Mouse (Mus musculus): ENCODE data around the gene Ttc7b. TPM values are rescaled to one million over a fixed set of nuclear protein-coding genes. Genes with fewer than 3 reads are reported as not detected.

The Ttc7b gene
- polyA plus RNA-seq, 1 experiment from 2014 or later = 6.6 TPM

- ATAC-seq = peak; percentile 46
- H3K4me1 ChIP-seq (ENCODE audit: insufficient read depth, low read depth, low read length) = peaks cover 8% of the 10 kb centered on the region; the same call in 1 of the 2 replicates
- H3K27ac ChIP-seq (ENCODE audit: low read length) = peak overlapping the region; percentile 34; the same call in 1 of the 2 replicates
- no peak overlapping the region for H3K4me2 ChIP-seq (replicated peaks; ENCODE audit: low read depth, low read length)
- no peaks in the 10 kb centered on the region for H3K9me3 ChIP-seq (ENCODE audit: low read length)
- no peak for TF ChIP-seq EP300 (IDR thresholded peaks at IDR 0.05)
- TF ChIP-seq CTCF (IDR thresholded peaks at IDR 0.05) = no peak
- no peak overlapping the region for H3K4me3 ChIP-seq (ENCODE audit: low read depth, low read length)
- H3K36me3 ChIP-seq (ENCODE audit: insufficient read depth, low read length) = peaks cover 4% of the 10 kb centered on the region; the same call in 1 of the 2 replicates
- peak; percentile 60 for DNase-seq (ENCODE audit: low spot score)
- H3K27me3 ChIP-seq (replicated peaks; ENCODE audit: insufficient read depth, low read length) = no peaks in the 10 kb centered on the region
- H3K9ac ChIP-seq (replicated peaks; ENCODE audit: low read depth) = no peak overlapping the region
- 61% methylated on average over 5 of the region's 5 CpGs for WGBS
These were observed 121.4 kb downstream of the Ttc7b start for GRCm38 (mm10) chr12:100399126-100399727.

- no peak overlapping the region for H3K4me2 ChIP-seq (replicated peaks; ENCODE audit: low read depth, low read length)
- no peaks in the 10 kb centered on the region for H3K9me3 ChIP-seq (ENCODE audit: low read length)
- H3K27me3 ChIP-seq (replicated peaks; ENCODE audit: insufficient read depth, low read length) = no peaks in the 10 kb centered on the region
- H3K4me3 ChIP-seq (ENCODE audit: low read depth, low read length) = no peak overlapping the region
- no peak overlapping the region for H3K9ac ChIP-seq (replicated peaks; ENCODE audit: low read depth)
- peak; percentile 26; the same call in 1 of the 2 replicates for ATAC-seq
- TF ChIP-seq CTCF (IDR thresholded peaks at IDR 0.05) (no peak), EP300 (IDR thresholded peaks at IDR 0.05) (no peak)
- no peak for DNase-seq (ENCODE audit: low spot score)
- H3K36me3 ChIP-seq (ENCODE audit: insufficient read depth, low read length) = peaks cover 6% of the 10 kb centered on the region; the same call in 1 of the 2 replicates
- peak overlapping the region; percentile 34; the same call in 1 of the 2 replicates for H3K27ac ChIP-seq (ENCODE audit: low read length)
- peaks cover 8% of the 10 kb centered on the region; the same call in 1 of the 2 replicates for H3K4me1 ChIP-seq (ENCODE audit: insufficient read depth, low read depth, low read length)
- 52% methylated on average over 8 of the region's 8 CpGs for WGBS
These were observed 122.2 kb downstream of the Ttc7b start for GRCm38 (mm10) chr12:100398268-100398943.

GRCm38 (mm10) chr12:100397432-100398146 lies 123.0 kb downstream of the Ttc7b start:
- no peak overlapping the region for H3K27ac ChIP-seq (ENCODE audit: low read length)
- DNase-seq (ENCODE audit: low spot score) (no peak), ATAC-seq (no peak)
- H3K4me3 ChIP-seq (ENCODE audit: low read depth, low read length) = no peak overlapping the region
- 86% methylated on average over 15 of the region's 15 CpGs for WGBS
- peaks cover 8% of the 10 kb centered on the region; the same call in 1 of the 2 replicates for H3K4me1 ChIP-seq (ENCODE audit: insufficient read depth, low read depth, low read length)
- no peak overlapping the region for H3K9ac ChIP-seq (replicated peaks; ENCODE audit: low read depth)
- H3K36me3 ChIP-seq (ENCODE audit: insufficient read depth, low read length) = peaks cover 6% of the 10 kb centered on the region; the same call in 1 of the 2 replicates
- no peaks in the 10 kb centered on the region for H3K27me3 ChIP-seq (replicated peaks; ENCODE audit: insufficient read depth, low read length)
- no peaks in the 10 kb centered on the region for H3K9me3 ChIP-seq (ENCODE audit: low read length)
- no peak for TF ChIP-seq EP300 (IDR thresholded peaks at IDR 0.05)
- no peak for TF ChIP-seq CTCF (IDR thresholded peaks at IDR 0.05)
- no peak overlapping the region for H3K4me2 ChIP-seq (replicated peaks; ENCODE audit: low read depth, low read length)

GRCm38 (mm10) chr12:100396806-100397205 lies 123.8 kb downstream of the Ttc7b start:
- DNase-seq (ENCODE audit: low spot score) (no peak), ATAC-seq (no peak)
- no peak overlapping the region for H3K9ac ChIP-seq (replicated peaks; ENCODE audit: low read depth)
- H3K27ac ChIP-seq (ENCODE audit: low read length) = no peak overlapping the region
- no peaks in the 10 kb centered on the region for H3K27me3 ChIP-seq (replicated peaks; ENCODE audit: insufficient read depth, low read length)
- peaks cover 6% of the 10 kb centered on the region; the same call in 1 of the 2 replicates for H3K36me3 ChIP-seq (ENCODE audit: insufficient read depth, low read length)
- peaks cover 8% of the 10 kb centered on the region; the same call in 1 of the 2 replicates for H3K4me1 ChIP-seq (ENCODE audit: insufficient read depth, low read depth, low read length)
- TF ChIP-seq EP300 (IDR thresholded peaks at IDR 0.05) (no peak), CTCF (IDR thresholded peaks at IDR 0.05) (no peak)
- no peaks in the 10 kb centered on the region for H3K9me3 ChIP-seq (ENCODE audit: low read length)
- no peak overlapping the region for H3K4me3 ChIP-seq (ENCODE audit: low read depth, low read length)
- no peak overlapping the region for H3K4me2 ChIP-seq (replicated peaks; ENCODE audit: low read depth, low read length)
- WGBS = 89% methylated on average over 2 of the region's 2 CpGs

- Histone ChIP-seq H3K27me3 (replicated peaks; ENCODE audit: insufficient read depth, low read length) (no peaks in the 10 kb centered on the region), H3K9ac (replicated peaks; ENCODE audit: low read depth) (no peak overlapping the region), H3K4me2 (replicated peaks; ENCODE audit: low read depth, low read length) (no peak overlapping the region), H3K27ac (ENCODE audit: low read length) (no peak overlapping the region), H3K36me3 (ENCODE audit: insufficient read depth, low read length) (peaks cover 6% of the 10 kb centered on the region; the same call in 1 of the 2 replicates), H3K4me1 (ENCODE audit: insufficient read depth, low read depth, low read length) (peaks cover 2% of the 10 kb centered on the region; the same call in 1 of the 2 replicates), H3K9me3 (ENCODE audit: low read length) (no peaks in the 10 kb centered on the region), H3K4me3 (ENCODE audit: low read depth, low read length) (no peak overlapping the region)
- 70% methylated on average over 3 of the region's 3 CpGs for WGBS
- DNase-seq (ENCODE audit: low spot score) (no peak), ATAC-seq (no peak)
- TF ChIP-seq CTCF (IDR thresholded peaks at IDR 0.05) (no peak), EP300 (IDR thresholded peaks at IDR 0.05) (no peak)
These were observed 127.1 kb downstream of the Ttc7b start for GRCm38 (mm10) chr12:100393532-100393931.

- DNase-seq (ENCODE audit: low spot score) (peak; percentile 41), ATAC-seq (no peak)
- no peaks in the 10 kb centered on the region for H3K9me3 ChIP-seq (ENCODE audit: low read length)
- no peaks in the 10 kb centered on the region for H3K27me3 ChIP-seq (replicated peaks; ENCODE audit: insufficient read depth, low read length)
- TF ChIP-seq CTCF (IDR thresholded peaks at IDR 0.05) = no peak
- H3K4me1 ChIP-seq (ENCODE audit: insufficient read depth, low read depth, low read length) = no peaks in the 10 kb centered on the region
- H3K4me2 ChIP-seq (replicated peaks; ENCODE audit: low read depth, low read length) = no peak overlapping the region
- no peak overlapping the region for H3K27ac ChIP-seq (ENCODE audit: low read length)
- H3K36me3 ChIP-seq (ENCODE audit: insufficient read depth, low read length) = peaks cover 6% of the 10 kb centered on the region; the same call in 1 of the 2 replicates
- H3K4me3 ChIP-seq (ENCODE audit: low read depth, low read length) = no peak overlapping the region
- H3K9ac ChIP-seq (replicated peaks; ENCODE audit: low read depth) = no peak overlapping the region
- WGBS = 61% methylated on average over 3 of the region's 3 CpGs
These were observed 127.5 kb downstream of the Ttc7b start for GRCm38 (mm10) chr12:100393109-100393508.
